Comparison of ENCODE assay signal across 10 mouse cellular contexts in genomic region chr15:26619221-26619620, GRCm38 (mm10).
DNase-seq lines count a peak whose midpoint lies in the region; ATAC-seq lines count a peak whose summit lies in the region.
"Had no signal": no experiment of that assay in that cellular context is flagged by ENCODE, and none has a peak within 500 bp of the region (broad histone marks: within the 10 kb centered on the region; RNA-seq: fewer than 3 reads in every experiment).

No protein-coding gene starts in this region.

- no peak for ATAC-seq in kidney, embryonic 14.5 days (ENCODE audit: low FRiP score, low TSS enrichment)
- ATAC-seq: Patski had no signal

- H3K27me3 ChIP-seq in kidney, embryonic 14.5 days (ENCODE audit: control insufficient read depth, insufficient read depth, low read length): no peaks in the 10 kb centered on the region
- no peaks in the 10 kb centered on the region for H3K27me3 ChIP-seq in embryonic facial prominence, embryonic 10.5 days (replicated peaks; ENCODE audit: low read depth, poor library complexity, severe bottlenecking)
- H3K27me3 ChIP-seq: liver, embryonic 15.5 days; Patski had no signal

- H3K36me3 ChIP-seq in kidney, embryonic 14.5 days (ENCODE audit: control insufficient read depth, insufficient read depth, low read length): no peaks in the 10 kb centered on the region
- no peaks in the 10 kb centered on the region for H3K36me3 ChIP-seq in embryonic facial prominence, embryonic 10.5 days (replicated peaks)
- H3K36me3 ChIP-seq: liver, embryonic 15.5 days had no signal

- H3K4me2 ChIP-seq in kidney, embryonic 14.5 days (replicated peaks; ENCODE audit: low read depth, low read length): no peak overlapping the region
- H3K4me2 ChIP-seq: liver, embryonic 15.5 days had no signal

- 53% methylated on average over 7 of the region's 7 CpGs for WGBS in kidney, embryonic 14.5 days
- 70% methylated on average over 7 of the region's 7 CpGs for WGBS in embryonic facial prominence, embryonic 10.5 days

- no peak overlapping the region for H3K4me3 ChIP-seq in kidney, embryonic 14.5 days (ENCODE audit: low read length)
- H3K4me3 ChIP-seq in embryonic facial prominence, embryonic 10.5 days: no peak overlapping the region
- H3K4me3 ChIP-seq: liver, embryonic 15.5 days had no signal

- H3K9ac ChIP-seq in kidney, embryonic 14.5 days (ENCODE audit: low read depth, low read length): no peak overlapping the region
- H3K9ac ChIP-seq: liver, embryonic 15.5 days had no signal

- no peaks in the 10 kb centered on the region for H3K9me3 ChIP-seq in kidney, embryonic 14.5 days (ENCODE audit: control insufficient read depth, low read length)
- no peaks in the 10 kb centered on the region for H3K9me3 ChIP-seq in embryonic facial prominence, embryonic 10.5 days
- H3K9me3 ChIP-seq: liver, embryonic 15.5 days had no signal

- peaks cover 5% of the 10 kb centered on the region; the same call in 1 of the 2 replicates for H3K4me1 ChIP-seq in kidney, embryonic 14.5 days (ENCODE audit: control insufficient read depth, insufficient read depth, low read length)
- H3K4me1 ChIP-seq in embryonic facial prominence, embryonic 10.5 days: no peaks in the 10 kb centered on the region
- H3K4me1 ChIP-seq: liver, embryonic 15.5 days had no signal

- H3K27ac ChIP-seq in kidney, embryonic 14.5 days (ENCODE audit: low read depth, low read length): no peak overlapping the region
- no peak overlapping the region for H3K27ac ChIP-seq in embryonic facial prominence, embryonic 10.5 days (replicated peaks)
- H3K27ac ChIP-seq: liver, embryonic 15.5 days had no signal

- DNase-seq in kidney, adult 18-20 months: peak; percentile 8
- DNase-seq in adrenal gland, adult 18-20 months (ENCODE audit: low spot score in 2 of 2): peak; percentile 18 to 30
- peak; percentile 22 for DNase-seq in embryonic facial prominence, embryonic 10.5 days (ENCODE audit: low spot score)
- DNase-seq in kidney, postnatal 25 days: peak; percentile 57 to 64
- peak; percentile 46 for DNase-seq in urinary bladder, postnatal 14 days (ENCODE audit: low spot score)
- no peak for DNase-seq in spleen, adult 12 weeks (ENCODE audit: low spot score)
- DNase-seq in frontal cortex, adult 2 months (ENCODE audit: extremely low spot score in 1 of 2, low spot score in 1 of 2): no peak

Comparison
In these comparisons a context has a peak if more than half of its experiments do, and no peak if none do; other contexts are left out.
1. DNase-seq: peak in kidney, adult 18-20 months (single experiment), adrenal gland, adult 18-20 months (2 of 2), embryonic facial prominence, embryonic 10.5 days (single experiment), kidney, postnatal 25 days (2 of 2) and urinary bladder, postnatal 14 days (single experiment); none in spleen, adult 12 weeks (single experiment) and frontal cortex, adult 2 months (0 of 2).